Mouse (Mus musculus): Measurements from ENCODE around the gene Daam1.
A peak's percentile ranks its signal among the peaks of the same experiment; 100 is the strongest.

Gene Daam1

DNA sequence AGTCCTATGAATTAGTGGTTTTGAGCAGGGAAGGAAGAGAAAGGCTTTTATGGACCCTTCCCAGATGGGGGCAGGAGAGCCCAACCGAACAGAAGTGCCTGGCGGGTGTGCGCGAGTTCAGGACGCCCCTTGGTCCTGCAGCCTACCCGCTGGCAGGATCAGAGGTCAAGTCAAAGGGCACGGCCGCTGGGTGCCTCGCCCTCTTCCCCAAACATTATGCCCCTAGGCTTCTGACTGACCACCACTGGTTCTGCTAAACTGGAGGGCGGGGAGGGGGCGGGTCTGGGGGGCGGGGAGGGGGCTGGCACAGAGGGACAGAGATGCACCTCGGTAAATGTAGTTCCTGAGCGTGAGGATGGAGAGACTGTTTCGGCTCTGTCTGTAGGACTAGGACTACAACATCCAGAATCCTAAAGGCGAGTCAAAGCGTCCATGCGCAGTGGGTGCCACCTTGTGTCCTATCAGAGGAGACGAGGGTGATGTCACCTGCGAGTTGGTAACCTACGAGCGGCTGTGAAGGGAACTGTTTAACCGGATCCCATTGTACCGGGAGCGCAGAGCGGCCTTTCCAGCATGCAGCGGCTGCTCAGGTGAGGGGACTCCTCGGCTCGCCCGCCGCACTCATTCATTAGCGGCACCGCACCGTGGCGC, at the start of gene Daam1:
Gene Daam1 (plus strand): TSS at position 472 of the 651 bp plus-strand sequence.
- peak; percentile 94 for DNase-seq

DNA sequence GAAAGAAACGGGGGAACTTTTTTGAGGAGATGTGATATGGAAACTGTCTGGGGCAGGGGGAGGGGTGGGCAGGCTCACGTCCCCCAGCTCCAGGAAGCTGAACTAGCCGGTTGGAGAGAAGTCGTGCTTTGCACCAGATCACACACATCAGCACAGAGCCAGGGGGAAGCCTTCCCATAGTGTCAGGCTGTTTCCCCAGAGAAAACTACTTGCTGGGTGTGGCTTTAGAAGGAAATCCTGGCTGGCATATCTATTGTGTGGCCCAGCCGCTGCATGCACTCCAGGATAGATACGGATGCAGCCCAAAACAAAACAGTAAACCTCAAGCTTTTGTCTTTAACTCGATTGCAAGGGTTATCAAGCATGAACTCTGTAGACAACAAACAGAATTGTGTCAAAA, 49.7 kb upstream of the Daam1 start:
- no peak for DNase-seq

DNA sequence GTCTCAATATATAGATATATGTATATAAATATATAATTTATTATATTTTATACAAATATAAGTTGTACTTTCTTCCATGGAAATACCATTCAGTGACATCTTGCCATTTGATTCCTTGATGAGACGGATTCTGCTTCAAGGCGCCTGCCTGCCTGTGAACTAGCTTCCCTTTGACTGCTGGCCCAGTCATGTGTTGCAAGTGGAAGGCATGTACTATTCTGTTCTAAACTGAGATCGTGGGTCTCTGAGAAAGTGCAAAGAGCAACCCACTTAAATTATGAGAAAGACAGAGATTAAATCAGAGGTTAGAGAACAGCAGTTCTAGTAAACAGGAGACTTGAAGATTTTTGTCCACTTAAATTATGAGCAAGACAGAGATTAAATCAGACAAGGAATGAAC, 46.9 kb upstream of the Daam1 start:
- no peak for DNase-seq

DNA sequence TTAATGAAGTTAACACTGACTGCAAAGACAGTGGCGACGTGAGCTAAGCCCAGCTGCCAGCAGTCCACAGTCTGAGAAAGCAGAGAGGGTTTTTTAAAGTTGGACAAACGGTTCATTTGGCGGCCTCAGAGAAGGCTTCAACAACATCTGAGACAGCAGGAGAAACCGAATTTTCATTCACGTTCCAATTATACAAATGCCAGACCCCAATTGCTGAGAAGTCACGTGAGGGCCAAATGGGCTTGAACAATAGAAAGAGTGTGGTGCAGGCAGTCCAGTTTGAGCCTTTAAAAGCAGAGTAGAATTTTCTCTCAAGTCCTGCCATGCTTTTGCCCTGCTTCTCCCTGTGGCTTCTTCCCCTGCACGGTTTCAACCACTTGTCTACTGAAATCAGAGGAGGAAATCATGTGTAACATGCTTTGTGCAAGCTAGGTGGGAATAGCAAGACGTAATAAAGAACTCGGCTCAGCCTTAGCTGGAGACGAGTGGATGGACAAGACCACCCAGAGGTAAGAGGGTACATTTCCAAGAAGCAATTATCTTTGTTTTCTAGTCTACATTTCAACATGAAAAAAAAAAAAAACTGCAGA, 46.1 kb upstream of the Daam1 start:
- DNase-seq = no peak

DNA sequence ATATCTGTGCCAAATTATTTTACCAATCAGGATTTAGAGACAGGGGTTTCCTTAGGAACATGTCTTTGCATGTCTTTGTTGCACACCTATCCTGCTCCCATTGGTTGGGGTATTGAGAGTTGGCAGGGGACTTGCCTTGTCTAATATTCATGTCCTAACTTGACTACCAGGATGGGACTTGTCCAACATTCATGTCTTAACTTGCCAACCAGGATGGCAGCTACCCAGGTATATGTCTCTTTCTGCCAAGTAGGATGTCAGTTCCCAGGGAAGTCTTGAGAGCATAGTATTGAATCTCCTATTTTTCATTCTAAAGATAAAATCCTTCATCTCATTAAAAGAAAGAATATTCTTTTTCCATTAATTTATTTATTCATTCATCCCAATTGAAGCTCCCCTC, 44.4 kb upstream of the Daam1 start:
- no peak for DNase-seq

DNA sequence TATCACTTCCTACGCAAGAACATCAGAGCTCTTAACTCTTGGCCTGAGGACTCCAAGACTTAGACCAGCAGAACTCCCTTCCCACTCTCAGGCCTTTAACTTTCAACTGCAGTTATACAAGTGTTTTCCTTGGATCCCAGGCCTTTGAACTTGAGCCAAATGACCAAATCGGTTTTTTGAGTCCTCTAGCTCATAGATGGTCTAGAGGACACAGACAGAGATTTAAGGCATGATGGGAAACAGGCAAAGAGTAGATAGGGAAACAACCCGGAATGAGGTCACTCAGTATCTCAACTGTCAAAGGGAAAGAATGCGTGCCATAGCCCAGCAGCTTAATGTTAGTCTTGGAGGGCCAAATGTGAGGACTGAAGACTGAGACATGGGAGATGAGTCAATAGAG, 42.1 kb upstream of the Daam1 start:
- no peak for DNase-seq

DNA sequence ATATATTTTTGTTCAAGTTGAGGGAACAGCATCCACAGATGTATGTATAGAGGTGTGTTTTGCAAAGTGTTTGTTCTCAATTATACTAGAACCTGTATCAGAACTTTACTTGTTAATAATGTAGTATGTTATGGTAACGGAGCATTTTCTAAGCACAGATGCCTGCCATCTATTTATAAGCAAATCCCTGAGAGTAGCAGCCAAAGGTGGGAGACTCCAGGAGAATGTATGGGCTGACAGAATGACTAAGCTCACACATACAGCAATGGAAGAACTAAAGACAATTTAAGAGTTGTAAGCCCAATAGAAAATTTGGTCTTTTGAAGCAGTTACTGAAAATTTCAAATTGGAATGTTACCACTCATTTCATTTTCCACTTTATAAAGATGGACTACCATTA, 40.3 kb upstream of the Daam1 start:
- DNase-seq = no peak

DNA sequence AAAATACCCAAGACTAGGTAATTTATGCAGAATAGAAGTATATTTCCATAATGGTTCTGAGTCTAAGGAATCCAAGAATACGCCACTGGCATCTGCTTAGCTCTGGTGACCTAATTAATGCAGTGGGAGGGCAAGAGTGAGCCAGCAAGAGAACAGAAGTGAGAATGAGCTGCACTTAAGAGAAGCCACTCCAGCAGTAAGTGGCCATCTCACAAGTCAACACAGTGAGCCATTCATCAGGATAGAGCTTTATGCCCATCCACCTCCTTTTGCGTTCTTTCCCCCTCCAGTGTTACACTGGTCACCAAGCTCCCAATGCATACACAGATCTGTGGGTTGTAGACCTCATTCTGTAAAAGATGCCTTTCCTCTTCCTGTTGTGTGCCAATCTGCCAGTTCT, 37.8 kb upstream of the Daam1 start:
- no peak for DNase-seq

DNA sequence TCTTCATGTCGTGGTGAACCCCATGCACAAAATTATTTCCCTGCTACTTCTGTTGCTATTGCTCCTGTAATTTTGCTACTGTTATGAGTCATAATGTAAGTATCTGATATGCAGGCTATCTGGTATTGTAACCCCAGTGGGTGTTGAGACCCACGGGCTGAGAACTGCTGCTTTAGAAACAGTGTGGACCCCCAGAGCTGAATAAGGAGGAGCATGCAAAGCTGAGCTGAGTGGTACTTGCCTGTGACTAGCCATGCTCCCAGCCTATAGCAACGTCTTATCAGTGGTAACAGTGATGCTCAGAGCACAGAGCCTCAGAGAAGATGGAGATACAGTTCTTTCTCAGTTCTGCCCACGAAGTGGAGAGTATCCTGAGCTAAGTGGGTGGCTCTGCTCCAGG, 35.3 kb upstream of the Daam1 start:
- no peak for DNase-seq

DNA sequence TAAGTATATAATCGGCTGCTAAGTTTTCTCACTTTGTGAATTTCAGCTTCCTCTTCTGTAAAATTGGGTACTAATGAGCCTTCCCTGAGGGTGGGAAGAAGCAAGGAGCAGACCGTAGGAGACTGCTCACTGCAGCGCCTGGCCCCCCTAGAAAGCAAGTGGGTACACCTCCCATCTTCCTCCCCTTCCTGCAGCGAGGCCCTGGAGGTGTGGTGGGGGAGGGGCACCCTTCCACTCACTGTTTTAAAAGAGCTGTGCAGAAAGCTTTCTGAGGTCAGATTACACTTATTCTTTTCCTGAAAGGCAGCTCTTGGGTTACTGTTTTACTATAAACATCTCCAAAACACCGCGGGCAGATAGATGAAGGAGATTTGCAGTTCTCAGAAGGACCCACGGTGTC, 34.4 kb upstream of the Daam1 start:
- peak; percentile 67 for DNase-seq

DNA sequence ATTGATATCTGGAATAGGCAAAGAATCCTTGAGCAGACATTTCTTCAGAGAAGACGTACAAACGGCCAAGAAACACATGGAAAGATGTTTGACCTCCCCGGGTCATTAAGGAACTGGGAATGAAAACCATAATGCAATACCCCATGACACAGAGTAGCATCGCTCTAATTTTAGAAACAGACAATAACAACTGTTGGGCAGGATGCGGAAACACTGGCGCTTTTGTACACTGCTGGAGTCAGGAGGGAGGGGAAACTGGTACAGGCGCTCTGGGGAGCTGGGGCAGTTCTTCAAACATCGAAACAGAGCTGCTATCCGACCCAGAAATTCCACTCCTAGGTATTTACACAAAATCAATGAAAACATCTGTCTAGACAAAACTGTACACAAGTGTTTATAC, 23.6 kb upstream of the Daam1 start:
- no peak for DNase-seq

DNA sequence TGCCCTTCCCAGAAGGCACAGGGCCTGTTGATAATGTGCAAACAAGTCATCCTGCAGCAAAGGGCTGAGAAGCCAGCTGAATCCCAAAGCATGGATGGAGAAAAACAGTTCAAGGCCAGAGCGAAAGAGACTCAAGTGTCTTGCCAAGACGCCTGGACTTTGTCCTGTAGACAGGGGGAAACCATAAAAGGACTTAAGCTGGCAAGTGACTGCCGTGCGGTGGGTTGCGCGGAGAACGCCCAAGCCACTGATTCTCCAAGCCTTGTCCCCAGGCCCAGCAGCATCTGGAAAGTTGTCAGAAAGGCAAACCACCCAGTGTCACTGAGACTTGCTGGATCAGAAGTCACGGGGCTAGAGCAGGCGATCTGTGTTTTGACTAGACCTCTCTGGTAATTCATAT, 22.2 kb upstream of the Daam1 start:
- DNase-seq = peak; percentile 28

DNA sequence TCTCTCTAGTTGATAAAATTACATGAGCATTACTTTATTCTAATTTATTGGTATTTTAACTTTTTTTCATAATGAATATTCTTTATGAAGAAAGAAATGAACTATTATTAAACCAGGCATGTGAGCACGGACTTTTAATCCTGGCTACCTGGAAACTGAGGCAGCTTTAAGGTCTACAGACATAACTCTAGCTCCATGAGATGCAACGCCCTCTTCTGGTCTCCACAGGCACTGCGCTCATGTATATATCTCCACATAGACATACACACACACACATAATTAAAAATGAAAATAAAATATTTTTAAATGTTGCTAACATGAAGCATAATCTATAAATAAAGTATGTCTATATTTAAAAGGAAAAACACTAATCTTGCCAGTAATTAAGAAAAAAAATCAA, 21.3 kb upstream of the Daam1 start:
- no peak for DNase-seq

DNA sequence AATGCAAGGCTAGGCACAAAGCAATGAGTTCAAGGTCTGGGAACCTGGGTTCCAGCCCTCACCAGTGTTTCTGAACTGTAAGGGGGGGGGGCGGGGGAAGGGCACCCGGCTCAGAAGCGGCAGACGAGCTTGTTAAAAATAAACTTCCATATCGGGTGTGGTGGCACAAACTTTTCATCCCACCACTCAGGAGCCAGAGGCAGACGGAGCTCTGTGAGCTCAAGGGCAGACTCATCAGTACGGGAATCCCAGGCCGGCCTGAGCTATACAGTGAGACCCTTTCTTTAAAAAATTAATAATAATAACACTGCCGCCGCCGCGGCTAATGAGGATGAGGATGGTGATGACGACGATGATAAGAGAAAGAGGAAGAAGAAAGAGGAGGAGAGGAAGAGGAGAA, 18.3 kb upstream of the Daam1 start:
- DNase-seq = no peak

DNA sequence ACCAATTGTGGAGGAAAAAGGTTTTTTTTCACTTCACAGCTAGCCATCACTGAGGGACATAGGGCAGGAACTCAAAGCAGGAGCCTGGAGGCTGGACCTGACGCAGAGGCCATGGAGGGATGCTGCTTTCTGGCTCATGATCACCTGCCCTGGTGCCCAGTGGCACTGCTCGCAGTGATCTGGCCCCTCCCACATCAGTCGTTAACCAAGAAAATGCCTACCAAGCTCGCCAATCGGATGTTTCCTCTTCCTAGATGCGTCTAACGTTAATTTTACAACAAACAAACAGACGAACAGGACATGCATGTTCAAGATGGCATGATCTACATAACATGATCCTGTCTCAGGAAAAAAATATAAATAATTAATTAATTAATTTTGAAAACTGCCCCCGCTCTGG, 17.6 kb upstream of the Daam1 start:
- DNase-seq = no peak

DNA sequence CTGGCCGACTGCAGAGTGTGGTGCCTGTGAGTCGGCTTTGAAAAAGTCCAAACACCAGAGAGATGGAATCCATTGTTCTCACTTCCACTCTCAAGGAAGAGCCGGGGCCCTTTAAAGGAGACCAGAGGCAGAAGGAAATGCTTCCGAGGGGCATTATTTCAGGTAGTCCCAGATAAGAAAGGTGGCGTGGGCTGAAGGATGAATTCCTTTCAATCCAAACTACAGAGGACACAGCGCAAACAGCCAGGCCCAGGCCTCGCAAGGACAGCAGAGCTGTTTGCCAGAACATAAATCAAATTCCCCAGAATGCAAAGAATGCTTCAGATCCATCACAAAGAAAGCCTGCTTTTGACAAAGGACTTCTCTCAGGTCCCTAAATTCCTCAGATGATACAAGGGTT, 17.1 kb upstream of the Daam1 start:
- no peak for DNase-seq

DNA sequence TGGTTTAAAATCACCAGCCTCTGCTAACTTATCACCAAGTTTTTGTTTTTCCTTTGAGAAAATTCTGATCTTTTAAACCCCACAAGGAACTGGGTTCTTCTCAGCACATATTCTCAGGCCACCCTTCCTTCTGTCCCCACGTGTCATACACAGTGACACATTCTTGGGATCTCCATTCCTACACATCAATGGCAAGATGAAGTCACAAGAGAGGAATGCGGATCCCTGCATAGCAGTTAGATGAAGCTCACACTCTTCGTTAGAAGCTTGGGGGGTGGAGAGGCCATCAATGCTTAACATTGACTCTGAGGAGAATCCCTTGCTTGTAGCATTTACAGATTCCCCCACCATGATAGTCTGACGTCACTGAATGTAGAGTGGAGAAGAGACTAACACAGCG, 10.8 kb upstream of the Daam1 start:
- DNase-seq = no peak

DNA sequence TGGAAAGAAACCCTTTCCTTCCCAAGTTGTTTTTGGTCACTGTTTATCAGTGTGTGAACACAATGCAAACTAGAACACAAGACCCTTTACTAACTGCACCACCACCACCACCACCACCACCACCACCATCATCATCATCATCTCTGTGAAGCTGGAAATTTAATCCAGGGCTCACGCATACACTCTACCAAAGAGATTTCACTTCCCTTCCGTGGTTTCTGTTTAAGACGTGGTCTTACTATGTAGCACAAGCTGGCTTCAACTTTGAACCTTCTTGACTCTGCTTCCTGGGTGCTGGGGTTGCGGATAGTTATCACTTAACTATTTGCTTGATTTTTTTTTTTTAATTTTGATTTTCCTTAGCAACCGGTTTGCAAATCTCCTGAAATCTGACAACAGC, 9.6 kb upstream of the Daam1 start:
- DNase-seq = no peak

DNA sequence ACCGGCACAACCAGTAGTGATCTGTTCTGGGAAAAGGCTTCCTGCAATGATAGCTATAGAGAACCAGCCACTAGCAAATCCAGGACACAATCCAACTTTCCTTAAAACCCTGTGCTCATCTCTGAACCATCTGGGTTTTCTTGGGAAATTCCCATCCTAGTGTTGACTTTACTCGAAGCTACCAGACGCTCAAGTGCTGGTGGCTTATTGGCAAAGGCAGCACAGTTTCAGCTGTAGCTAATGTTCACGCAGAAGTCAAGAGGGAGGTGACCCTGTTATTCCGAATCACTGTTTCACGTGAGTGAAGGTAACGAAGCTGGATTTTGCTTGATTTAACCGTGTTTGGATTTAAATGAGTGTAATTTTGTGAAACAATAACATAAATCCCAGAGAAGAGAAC, 9.1 kb upstream of the Daam1 start:
- no peak for DNase-seq

DNA sequence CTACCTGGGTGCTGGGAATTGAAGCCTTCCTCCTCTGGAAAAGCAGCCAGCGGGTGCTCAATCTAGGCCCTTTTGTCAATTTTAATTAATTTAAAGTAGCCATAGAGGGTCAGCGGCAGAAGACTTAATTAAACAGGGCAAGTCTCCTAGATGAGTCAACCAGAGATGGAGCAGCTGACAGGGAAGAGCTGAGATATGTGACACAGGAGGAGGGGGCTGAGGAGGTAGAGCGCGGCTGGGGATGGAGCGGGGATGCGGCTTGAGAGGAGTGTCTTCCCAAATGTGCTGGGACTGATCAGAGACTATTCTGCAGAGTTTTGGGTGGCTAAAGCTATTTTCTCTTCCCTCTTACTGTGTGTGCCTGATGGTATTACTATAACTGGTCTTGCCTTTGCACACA, 6.0 kb upstream of the Daam1 start:
- no peak for DNase-seq

DNA sequence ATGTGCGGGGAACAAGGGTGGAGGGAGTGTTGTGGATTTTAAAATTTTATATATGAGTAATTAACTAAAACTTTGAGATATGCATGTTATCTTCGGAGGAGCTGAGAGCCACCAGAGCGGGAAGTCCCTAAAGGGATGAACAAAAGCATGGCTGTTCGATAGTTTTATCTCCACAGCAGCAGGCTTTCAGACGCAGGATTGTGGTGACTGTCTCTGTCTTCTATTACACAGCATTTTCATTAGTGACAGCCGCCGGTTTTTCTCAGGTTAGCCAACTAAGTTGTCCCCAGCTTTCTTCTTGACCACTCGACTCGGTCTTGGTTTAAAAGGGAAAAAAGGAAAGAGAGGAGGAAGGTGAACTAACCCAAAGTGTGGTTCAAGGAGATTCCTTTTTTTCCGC, 739 bp upstream of the Daam1 start:
- DNase-seq = no peak

DNA sequence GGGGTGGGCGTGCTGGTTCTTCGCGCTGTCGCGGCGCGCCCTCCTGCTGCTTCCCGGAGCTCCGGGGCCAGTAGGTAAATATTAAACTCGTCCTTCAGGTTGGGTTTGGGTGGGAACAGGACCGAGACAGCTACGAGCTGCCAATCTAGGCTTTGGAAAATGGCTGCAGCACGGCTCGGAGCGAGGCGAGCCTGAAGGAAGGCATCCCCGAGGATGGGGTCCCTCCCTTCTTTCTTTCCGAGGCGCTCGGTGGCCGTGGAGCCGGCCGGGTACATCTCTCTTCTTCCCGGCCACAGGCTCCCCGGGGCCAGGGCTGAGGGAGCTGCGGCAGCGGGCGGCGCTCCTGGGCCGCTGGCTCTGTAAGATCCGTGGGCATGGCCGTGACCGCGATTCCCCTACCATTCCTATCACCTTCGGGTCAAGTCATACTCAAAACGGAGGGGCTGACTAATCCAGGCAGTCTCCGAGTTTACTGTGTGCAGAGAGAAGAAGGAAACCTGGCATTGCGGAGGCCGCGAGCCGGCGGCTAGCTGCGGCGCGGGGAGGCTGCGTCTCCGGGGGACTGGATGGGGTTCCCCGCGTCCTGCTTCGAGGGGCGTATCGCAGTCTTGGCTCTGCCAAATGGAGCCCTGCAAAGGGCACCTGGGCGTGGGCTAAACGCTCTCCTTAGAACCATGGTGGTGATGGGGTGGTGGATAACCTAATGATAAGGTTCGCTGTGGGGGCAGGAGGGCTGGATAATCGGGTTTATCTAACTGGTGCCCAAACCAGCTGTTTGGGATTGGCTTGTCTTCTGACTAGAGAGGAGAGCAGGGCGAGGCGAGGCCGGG, 595 bp downstream of the Daam1 start:
- DNase-seq = peak; percentile 66

DNA sequence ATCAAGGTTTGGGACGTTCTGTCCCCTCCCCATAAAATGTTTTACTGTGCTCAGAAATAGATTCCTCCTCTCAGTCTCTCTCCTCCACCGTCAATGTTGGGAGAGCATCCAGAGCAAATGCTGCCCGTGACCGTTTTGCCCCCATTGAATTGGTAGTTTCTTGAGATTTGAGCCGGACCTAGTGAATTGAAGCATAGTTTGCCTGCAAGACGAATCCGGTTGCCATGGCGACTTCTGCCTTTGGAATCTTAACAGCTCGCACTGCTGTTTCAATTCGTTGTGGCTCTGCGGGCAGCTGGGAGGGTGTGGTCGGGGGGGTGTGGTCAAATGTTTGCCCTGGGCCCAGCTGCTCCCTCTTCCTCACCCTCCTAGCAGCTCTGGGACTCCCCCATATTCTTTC, 1.3 kb downstream of the Daam1 start:
- peak; percentile 84 for DNase-seq

DNA sequence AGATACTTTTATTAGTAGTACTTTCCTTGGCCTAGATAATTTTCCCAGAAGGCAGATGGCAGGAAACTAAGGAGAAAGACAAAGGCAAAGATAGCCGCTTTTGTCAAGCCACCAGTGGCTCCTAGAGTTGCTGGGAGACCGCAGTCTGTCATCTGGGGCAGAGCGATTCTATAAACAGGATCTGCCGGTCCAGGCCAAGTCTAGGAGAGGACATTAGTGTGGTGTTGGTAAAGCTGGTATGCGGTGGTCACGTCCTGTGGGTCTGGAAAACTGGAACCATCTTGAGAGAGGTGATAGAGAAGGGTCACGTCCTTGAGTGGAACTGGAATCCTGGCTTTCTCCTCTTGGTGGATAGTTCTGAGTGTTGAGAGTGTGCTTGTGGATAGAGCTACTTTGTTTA, 3.2 kb downstream of the Daam1 start:
- no peak for DNase-seq

All from kidney, postnatal 10 days (tissue).